Mouse (Mus musculus): ENCODE measurements around the gene Med13l.

- TF ChIP-seq CTCF (IDR thresholded peaks at IDR 0.05; ENCODE audit: insufficient read depth, low read length) (no peak), POLR2A (IDR thresholded peaks at IDR 0.05; ENCODE audit: borderline replicate concordance, extremely low read depth, low read depth, low read length) (no peak)
These were observed 38.1 kb downstream of the Med13l start for GRCm38 (mm10) chr5:118598601-118599000.
